Mouse (Mus musculus) hindbrain, embryonic 11.5 days (tissue): ENCODE measurements around the gene Cnih2. TPM values are rescaled to one million over a fixed set of nuclear protein-coding genes. Genes with fewer than 3 reads are reported as not detected.
"Not testable (repeated sequence)": the region's sequence is repeated elsewhere in the genome, so short reads cannot be mapped to it uniquely, and the experiment has no call there.

Experiments
- ATAC-seq: fragments of 200-750 bp; cut with Nextera tagmentation; 2 replicates; pipeline ENCODE4 v1.8.0; 2017; ENCODE audit warnings: mild to moderate bottlenecking, moderate TSS enrichment, moderate library complexity; ENCODE audit not compliant: low FRiP score
- DNase-seq: peaks from one replicate; pipeline ENCODE4 v3.0.0-alpha.2; 2015; ENCODE audit warnings: low spot score
- H3K27ac ChIP-seq: fragments of 300-500 bp; sonication (generic); 2 replicates; pipeline ENCODE4 v1.5.1; 2014; ENCODE audit warnings: mild to moderate bottlenecking, low read depth, low read length
- H3K27me3 ChIP-seq: fragments of 300-500 bp; sonication (generic); 2 replicates; pipeline ENCODE4 v1.6.1; 2014; ENCODE audit warnings: mild to moderate bottlenecking, low read length, moderate library complexity, mixed read lengths; ENCODE audit not compliant: control insufficient read depth, insufficient read depth
- H3K36me3 ChIP-seq: fragments of 300-500 bp; sonication (generic); 2 replicates; pipeline ENCODE4 v1.6.1; 2014; ENCODE audit warnings: mild to moderate bottlenecking, low read length, moderate library complexity, mixed read lengths; ENCODE audit not compliant: control insufficient read depth, insufficient read depth
- H3K4me1 ChIP-seq: fragments of 300-500 bp; sonication (generic); replicated peaks from 2 replicates; pipeline ENCODE4 v1.6.1; 2014; ENCODE audit warnings: low read length, mixed read lengths; ENCODE audit not compliant: control insufficient read depth, insufficient read depth
- H3K4me2 ChIP-seq: fragments of 300-500 bp; sonication (generic); replicated peaks from 2 replicates; pipeline ENCODE4 v1.6.1; 2014; ENCODE audit warnings: mild to moderate bottlenecking, low read depth, low read length
- H3K4me3 ChIP-seq: fragments of 300-500 bp; sonication (generic); 2 replicates; pipeline ENCODE4 v1.5.1; 2014; ENCODE audit warnings: low read depth, low read length
- H3K9ac ChIP-seq: fragments of 300-500 bp; sonication (generic); 2 replicates; pipeline ENCODE4 v1.6.1; 2014; ENCODE audit warnings: low read depth, low read length
- H3K9me3 ChIP-seq: fragments of 300-500 bp; sonication (generic); 2 replicates; pipeline ENCODE4 v1.6.1; 2016; ENCODE audit warnings: low read length; ENCODE audit not compliant: control insufficient read depth
- WGBS: fragments of 180-500 bp; shearing (Covaris S2); extraction: QIAGEN DNeasy Blood & Tissue Kit; methylation state at CpG from one replicate; pipeline ENCODE4 v1.1.7; 2014; 5-methylcytosine and 5-hydroxymethylcytosine counted together
- polyA plus RNA-seq: library from polyadenylated mRNA; unstranded; fragments of >200 nt; fragmentation: Nextera tagmentation; extraction: Ambion mirVana; gene quantifications from 2 replicates; pipeline ENCODE4 v1.2.1, GENCODE M21; 2014

Cnih2 gene
- polyA plus RNA-seq, 1 experiment from 2014 or later, result 128 TPM

- peak within 1 kb of the TSS; percentile 66 for H3K4me2 ChIP-seq
- peak within 1 kb of the TSS; percentile 66 for H3K27ac ChIP-seq
- H3K9ac ChIP-seq, result peak within 1 kb of the TSS; percentile 69
- under 1% methylated on average over 58 of the region's 58 CpGs for WGBS
- H3K36me3 ChIP-seq, result no peaks in the 10 kb centered on the region
- peak within 1 kb of the TSS; percentile 90 for H3K4me3 ChIP-seq
- H3K27me3 ChIP-seq, result peaks cover 33% of the 10 kb centered on the region
- DNase-seq, result peak; percentile 94
- no peaks in the 10 kb centered on the region for H3K9me3 ChIP-seq
- peaks cover 7% of the 10 kb centered on the region for H3K4me1 ChIP-seq
- peak; percentile 95 for ATAC-seq
Measured at GRCm38 (mm10) chr19:5087884-5088728, 10.2 kb downstream of the Cnih2 start, which contains the start of gene Yif1a. TSS of gene Yif1a (plus strand) at chr19:5088538.

GRCm38 (mm10) chr19:5086533-5086932, 11.8 kb downstream of the Cnih2 start:
- peaks cover 49% of the 10 kb centered on the region for H3K27me3 ChIP-seq
- H3K9me3 ChIP-seq, H3K36me3 ChIP-seq, H3K4me1 ChIP-seq, ATAC-seq, DNase-seq, H3K4me2 ChIP-seq, H3K9ac ChIP-seq, H3K27ac ChIP-seq, H3K4me3 ChIP-seq: not testable (repeated sequence)
- WGBS, result 58% methylated on average over 4 of the region's 4 CpGs

- peak within 1 kb of the TSS; percentile 40 for H3K4me3 ChIP-seq
- peak within 1 kb of the TSS; percentile 40 for H3K9ac ChIP-seq
- H3K27me3 ChIP-seq, result peaks cover 53% of the 10 kb centered on the region
- peak within 1 kb of the TSS; percentile 83 for H3K4me2 ChIP-seq
- peak; percentile 32 for DNase-seq
- 1% methylated on average over 54 of the region's 69 CpGs for WGBS
- no peak within 1 kb of the TSS for H3K27ac ChIP-seq
- H3K9me3 ChIP-seq, result no peaks in the 10 kb centered on the region
- peaks cover 7% of the 10 kb centered on the region for H3K4me1 ChIP-seq
- no peaks in the 10 kb centered on the region for H3K36me3 ChIP-seq
- no peak for ATAC-seq
Measured at GRCm38 (mm10) chr19:5085145-5085863, 13.0 kb downstream of the Cnih2 start, which contains the start of gene Tmem151a. TSS of gene Tmem151a (minus strand) at chr19:5085531.

- no peak overlapping the region; the same call in 1 of the 2 replicates for H3K9ac ChIP-seq
Measured at GRCm38 (mm10) chr19:5084834-5085144, 13.5 kb downstream of the Cnih2 start.

GRCm38 (mm10) chr19:5083961-5084833, 14.1 kb downstream of the Cnih2 start:
- Histone ChIP-seq H3K27me3 (peaks cover 53% of the 10 kb centered on the region), H3K4me3 (peak overlapping the region; percentile 40)

More at GRCm38 (mm10) chr19:5084834-5085144, 13.5 kb downstream of the Cnih2 start:
- ATAC-seq (no peak), DNase-seq (no peak)
- H3K27ac ChIP-seq, result no peak overlapping the region
- peaks cover 7% of the 10 kb centered on the region for H3K4me1 ChIP-seq
- H3K9me3 ChIP-seq, result no peaks in the 10 kb centered on the region
- H3K4me2 ChIP-seq, result peak overlapping the region; percentile 83; the same call in 1 of the 2 replicates
- peak overlapping the region; percentile 40 for H3K4me3 ChIP-seq
- peaks cover 53% of the 10 kb centered on the region for H3K27me3 ChIP-seq
- H3K36me3 ChIP-seq, result no peaks in the 10 kb centered on the region
- WGBS, result 2% methylated on average over 15 of the region's 15 CpGs

GRCm38 (mm10) chr19:5082596-5082995, 15.7 kb downstream of the Cnih2 start:
- peaks cover 53% of the 10 kb centered on the region for H3K27me3 ChIP-seq
- peaks cover 7% of the 10 kb centered on the region for H3K4me1 ChIP-seq
- no peak overlapping the region for H3K27ac ChIP-seq
- no peak overlapping the region for H3K4me2 ChIP-seq
- DNase-seq (no peak), ATAC-seq (no peak)
- H3K9me3 ChIP-seq, result no peaks in the 10 kb centered on the region
- no peak overlapping the region for H3K9ac ChIP-seq
- H3K4me3 ChIP-seq, result no peak overlapping the region
- no peaks in the 10 kb centered on the region for H3K36me3 ChIP-seq
- WGBS, result 69% methylated on average over 24 of the region's 24 CpGs

More at GRCm38 (mm10) chr19:5083961-5084833, 14.1 kb downstream of the Cnih2 start:
- no peaks in the 10 kb centered on the region for H3K9me3 ChIP-seq
- H3K27ac ChIP-seq, result no peak overlapping the region
- peaks cover 7% of the 10 kb centered on the region for H3K4me1 ChIP-seq
- WGBS, result 70% methylated on average over 3 of the region's 3 CpGs
- ATAC-seq (no peak), DNase-seq (no peak)
- no peak overlapping the region for H3K9ac ChIP-seq
- H3K36me3 ChIP-seq, result no peaks in the 10 kb centered on the region
- no peak overlapping the region for H3K4me2 ChIP-seq

- no peak overlapping the region for H3K9ac ChIP-seq
- H3K36me3 ChIP-seq, result no peaks in the 10 kb centered on the region
- H3K4me1 ChIP-seq, result peaks cover 5% of the 10 kb centered on the region; the same call in 1 of the 2 replicates
- ATAC-seq (no peak), DNase-seq (no peak)
- 66% methylated on average over 18 of the region's 18 CpGs for WGBS
- no peak overlapping the region for H3K4me3 ChIP-seq
- H3K27me3 ChIP-seq, result peaks cover 53% of the 10 kb centered on the region
- no peak overlapping the region for H3K4me2 ChIP-seq
- no peaks in the 10 kb centered on the region for H3K9me3 ChIP-seq
- H3K27ac ChIP-seq, result no peak overlapping the region
Measured at GRCm38 (mm10) chr19:5082005-5082404, 16.3 kb downstream of the Cnih2 start.

- Histone ChIP-seq H3K4me1 (no peaks in the 10 kb centered on the region), H3K27me3 (peaks cover 30% of the 10 kb centered on the region), H3K4me2 (no peak overlapping the region), H3K4me3 (no peak overlapping the region), H3K36me3 (no peaks in the 10 kb centered on the region), H3K9me3 (no peaks in the 10 kb centered on the region), H3K9ac (no peak overlapping the region), H3K27ac (no peak overlapping the region)
- DNase-seq (no peak), ATAC-seq (no peak)
- 88% methylated on average over 1 of the region's 1 CpGs for WGBS
Measured at GRCm38 (mm10) chr19:5079279-5079678, 19.0 kb downstream of the Cnih2 start.
